Mouse (Mus musculus): ENCODE measurements at regions not wholly inside any gene's neighbourhood (a gene's known extent, or its start where the extent isn't known, plus 50 kb on each side); places are given as distances from the start of the nearest gene placed in this dataset.

GRCm38 (mm10) chr15:62743879-62744278 lies 1101.1 kb downstream of the Gsdmc2 start:
- TF ChIP-seq POLR2A (IDR thresholded peaks at IDR 0.05; ENCODE audit: insufficient read depth, low read depth, low read length): no peak
- no peak for TF ChIP-seq CTCF (IDR thresholded peaks at IDR 0.05)

Data from heart, adult 2 months (tissue).